Mouse (Mus musculus) c-Kit-positive CD71-negative TER-119-negative erythroid progenitor cells, embryonic 14.5 days (primary cell): Measurements from ENCODE around the gene Nqo1.

Experiments used
- DNase-seq: peaks from one replicate; pipeline ENCODE4 v3.0.0-alpha.2; 2013; ENCODE audit warnings: low read depth

Nqo1 gene

DNA sequence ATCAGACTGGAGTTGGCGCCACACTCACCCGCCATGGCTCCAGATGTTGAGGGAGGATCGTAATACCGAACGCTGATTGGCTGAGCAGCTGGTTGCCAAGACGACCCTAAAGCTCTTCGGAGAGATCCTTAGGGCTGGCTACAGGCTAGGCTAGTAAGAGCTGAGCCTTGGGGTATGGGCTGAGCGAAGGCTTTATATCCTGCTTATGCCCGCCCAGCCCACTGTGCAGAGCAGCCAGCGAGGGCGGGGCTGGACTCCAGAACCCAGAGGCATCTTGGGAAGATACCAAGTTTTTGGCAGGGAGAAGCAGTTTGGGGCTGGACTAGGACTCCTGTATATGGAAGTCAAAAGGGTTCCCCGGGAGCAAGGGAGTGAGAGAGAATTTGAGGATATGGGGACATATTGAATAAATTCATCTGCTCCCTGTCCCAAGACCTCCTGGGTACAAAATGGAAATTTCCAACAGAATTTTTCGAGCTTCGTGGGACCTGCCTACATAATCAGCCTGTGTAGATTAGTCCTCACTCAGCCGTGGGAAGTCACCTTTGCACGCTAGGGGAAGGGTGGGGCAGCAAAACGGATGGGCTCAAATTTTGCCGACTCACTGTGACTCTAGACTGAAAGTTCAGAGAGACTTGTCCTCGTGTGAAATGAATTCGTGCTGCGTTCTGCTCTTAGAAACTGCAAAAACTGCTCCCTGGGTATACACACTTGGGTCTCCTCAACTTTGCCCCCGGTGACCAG is at the start of gene Nqo1:
Nqo1 (minus strand) TSS at position 169 of the 744 bp plus-strand sequence.
- DNase-seq, result peak; percentile 62

DNA sequence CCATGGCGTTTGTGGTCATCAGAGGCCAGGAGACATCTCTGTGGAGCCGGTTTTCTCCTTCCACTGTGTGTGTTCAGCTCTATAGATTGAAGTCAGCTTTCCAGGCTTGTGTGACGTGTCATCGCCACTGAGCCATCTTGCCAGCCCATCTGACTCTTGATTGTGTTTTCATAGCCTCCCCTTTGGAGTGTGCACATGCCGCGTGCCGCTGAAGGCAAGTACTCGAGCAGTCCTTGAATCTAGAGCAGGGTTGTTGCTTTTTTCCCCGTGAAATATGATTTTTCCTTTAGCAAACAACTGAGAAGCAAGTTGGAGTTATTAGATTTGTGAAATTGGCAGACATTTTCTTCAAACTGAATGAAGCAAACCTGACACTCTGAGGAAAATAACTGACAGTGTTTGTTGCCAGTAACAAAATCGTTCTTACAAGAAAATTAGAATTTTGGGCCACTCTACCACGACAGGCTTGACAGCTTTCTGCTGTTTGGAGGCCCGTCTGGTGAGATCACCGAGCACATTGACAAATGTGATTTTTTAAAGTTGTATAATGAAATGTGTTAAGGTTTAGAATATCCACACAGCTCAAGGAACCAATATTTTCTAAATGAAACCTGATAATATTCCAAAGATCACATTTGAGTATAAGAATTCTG is 48.5 kb upstream of the Nqo1 start:
- no peak for DNase-seq

DNA sequence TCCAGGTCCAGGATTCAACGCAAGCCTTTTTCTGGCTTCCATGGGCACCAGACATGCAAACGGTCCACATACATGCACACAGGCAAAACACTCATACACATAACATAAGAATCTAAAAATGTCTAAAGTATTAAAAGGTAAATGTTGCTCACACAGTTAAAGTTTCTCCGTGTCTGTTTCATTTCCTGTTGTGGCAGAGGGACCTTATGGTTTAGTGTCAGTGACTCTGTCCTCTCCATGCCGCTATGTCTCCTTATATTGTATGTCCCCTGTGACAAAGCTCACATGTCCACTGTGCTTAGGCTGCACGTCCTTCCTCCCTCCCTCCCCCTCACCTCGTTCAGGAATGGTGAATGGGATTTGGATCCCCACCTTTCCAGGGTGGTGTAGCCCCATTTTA is 46.6 kb upstream of the Nqo1 start:
- DNase-seq, result no peak

DNA sequence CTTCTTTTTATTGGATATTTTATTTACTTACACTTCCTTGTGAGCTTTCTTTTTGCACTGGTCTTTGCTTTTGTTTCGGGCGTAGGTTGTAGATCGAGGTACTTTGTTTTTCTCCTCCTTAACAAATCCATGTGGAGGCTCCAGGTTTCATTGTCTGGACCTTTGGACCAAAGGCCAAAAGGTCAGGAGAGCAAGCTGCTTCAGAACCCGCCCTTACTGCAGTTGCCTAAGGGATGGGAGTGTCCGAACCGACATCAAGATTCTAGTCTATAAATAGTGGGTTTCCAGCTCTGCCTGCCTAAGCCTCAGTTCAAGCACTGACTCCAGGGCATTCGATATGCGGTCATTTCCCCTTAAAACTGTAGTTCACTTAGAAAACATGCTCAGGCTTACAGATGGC is 46.1 kb upstream of the Nqo1 start:
- no peak for DNase-seq

DNA sequence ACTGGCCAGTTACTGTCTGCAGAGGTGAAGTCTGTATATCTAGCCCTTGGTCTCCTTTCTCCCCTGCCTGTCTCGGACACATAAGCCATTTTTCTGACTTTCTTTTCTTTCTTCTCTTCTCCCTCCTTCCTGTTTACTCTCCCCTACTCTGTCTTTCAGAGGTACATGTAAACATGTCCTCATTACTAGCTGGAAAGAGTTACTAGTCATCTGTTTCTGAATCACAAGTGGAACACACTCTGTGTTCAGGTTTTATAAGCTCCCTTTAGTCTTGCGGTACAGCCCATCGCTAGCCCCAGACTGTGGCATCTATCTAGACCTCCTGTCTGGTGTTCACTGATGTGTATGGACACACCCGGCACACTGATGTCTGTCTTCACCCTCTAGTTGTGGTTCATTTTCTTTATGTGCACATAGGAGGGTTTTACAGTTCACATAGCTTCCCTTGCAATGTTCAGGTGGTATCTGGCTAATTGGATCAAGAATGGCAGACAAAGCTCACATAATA is 45.4 kb upstream of the Nqo1 start:
- DNase-seq, result no peak

DNA sequence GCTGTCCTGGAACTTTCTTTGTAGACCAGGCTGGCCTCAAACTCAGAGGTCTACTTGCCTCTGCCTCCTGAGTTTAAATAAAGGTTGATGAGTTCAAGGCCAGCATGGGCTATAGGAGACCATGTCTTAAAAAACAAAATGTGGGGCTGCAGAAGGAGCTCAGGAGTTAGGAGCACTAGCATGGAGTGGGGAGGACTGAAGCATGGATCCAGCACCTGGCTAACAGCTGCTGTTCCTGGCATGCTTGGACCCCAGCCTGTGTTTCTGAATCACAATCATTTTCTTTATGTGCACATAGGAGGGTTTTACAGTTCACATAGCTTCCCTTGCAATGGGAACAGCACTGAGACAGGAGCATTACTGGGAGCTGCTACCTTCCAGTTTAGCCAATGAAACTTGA is 44.7 kb upstream of the Nqo1 start:
- DNase-seq, result no peak

DNA sequence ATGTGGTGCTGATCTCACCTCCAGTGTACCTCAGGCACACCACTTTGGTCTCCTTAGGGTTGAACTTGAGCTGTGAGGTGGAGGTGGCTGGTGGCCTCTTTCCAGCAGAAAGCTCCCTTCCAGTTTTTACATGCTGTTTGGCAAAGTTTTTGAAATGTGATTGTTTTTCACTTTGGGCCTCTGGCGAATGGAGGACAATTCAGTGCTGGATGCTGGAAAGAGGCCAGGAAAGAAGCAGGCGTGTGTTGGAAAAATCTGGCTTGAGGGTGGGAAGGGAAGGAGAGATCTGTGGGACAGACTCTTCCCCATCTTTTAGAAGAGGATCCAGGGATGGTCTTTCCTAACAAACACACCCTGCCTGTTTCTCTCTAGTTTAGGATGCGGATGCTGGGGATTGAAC is 41.6 kb upstream of the Nqo1 start:
- DNase-seq, result no peak

DNA sequence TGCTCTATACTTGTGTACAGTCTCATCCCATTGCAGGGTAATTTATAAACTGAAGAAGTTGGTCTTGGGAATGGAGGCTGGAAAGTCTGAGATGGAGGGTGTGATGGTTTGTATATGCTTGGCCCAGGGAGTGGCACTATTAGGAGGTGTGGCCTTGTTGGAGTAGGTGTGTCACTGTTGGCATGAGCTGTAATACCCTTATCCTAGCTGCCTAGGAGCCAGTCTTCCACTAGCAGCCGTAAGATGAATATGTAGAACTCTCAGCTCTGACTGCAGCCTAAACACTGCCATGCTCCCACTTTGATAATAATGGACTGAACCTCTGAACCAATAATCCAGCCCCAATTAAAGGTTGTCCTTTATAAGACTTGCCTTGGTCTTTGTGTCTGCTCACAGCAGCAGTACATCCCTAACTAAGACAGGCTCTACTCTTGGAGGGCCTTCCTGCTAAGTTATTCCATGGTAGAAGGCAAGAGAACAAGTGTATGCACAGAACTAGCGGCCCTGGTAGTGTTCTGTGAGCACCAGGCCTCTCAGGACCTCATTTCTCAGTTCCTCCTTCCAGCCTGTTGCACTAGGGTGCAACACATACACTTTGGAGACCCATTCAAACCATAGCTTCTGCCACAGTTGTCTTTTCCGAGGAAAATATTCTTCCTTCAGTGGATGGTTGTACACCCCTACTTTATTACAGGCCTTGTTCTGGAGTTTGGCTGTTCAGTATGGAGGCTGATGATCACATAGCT is 37.0 kb upstream of the Nqo1 start:
- no peak for DNase-seq

DNA sequence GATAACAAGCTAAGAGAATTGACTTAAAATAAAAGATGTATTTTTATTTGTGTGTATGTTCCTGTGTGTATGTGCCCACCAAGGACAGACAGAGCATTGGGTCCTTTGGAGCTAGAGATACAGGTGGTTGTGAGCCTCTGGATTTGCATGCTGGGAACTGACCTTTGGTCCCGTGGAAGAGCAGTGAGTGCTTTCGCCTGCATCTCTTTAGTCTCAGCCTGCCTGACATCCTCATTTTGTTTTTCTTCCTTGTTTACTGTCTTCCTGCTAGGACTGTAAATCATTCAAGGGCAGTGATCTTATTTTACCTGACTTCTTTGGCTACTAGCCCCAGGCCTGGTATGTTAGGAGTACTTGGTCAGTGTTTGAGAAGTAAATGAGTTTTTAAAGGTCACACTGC is 34.7 kb upstream of the Nqo1 start:
- DNase-seq, result no peak

DNA sequence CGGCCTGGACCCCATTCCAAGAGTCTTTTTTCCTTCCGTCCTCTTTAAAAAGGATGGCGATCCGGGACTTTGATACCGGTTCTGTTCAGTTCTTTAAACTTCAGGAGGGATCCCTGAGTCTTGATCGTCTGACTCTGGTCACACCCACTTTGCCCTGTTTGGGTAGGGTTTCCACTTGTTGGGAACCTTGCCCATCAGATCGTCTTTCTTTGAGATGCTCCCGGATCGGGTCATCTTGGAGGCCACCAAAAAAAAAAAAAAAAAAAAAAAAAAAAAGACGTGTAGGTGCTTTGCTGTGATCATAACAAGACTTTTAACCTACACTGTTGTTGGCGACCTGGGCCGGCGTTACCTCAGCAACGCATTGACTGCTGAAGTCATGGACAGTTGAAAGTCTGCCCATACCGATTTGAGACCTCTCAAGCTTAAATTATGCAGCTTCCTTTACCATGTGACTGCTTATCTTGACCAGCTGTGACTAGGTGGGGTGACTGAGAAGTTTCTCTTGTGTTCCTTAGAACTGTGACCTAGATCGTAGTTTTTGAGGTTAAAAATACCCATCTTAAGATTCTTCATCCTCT is 33.9 kb upstream of the Nqo1 start:
- DNase-seq, result no peak

DNA sequence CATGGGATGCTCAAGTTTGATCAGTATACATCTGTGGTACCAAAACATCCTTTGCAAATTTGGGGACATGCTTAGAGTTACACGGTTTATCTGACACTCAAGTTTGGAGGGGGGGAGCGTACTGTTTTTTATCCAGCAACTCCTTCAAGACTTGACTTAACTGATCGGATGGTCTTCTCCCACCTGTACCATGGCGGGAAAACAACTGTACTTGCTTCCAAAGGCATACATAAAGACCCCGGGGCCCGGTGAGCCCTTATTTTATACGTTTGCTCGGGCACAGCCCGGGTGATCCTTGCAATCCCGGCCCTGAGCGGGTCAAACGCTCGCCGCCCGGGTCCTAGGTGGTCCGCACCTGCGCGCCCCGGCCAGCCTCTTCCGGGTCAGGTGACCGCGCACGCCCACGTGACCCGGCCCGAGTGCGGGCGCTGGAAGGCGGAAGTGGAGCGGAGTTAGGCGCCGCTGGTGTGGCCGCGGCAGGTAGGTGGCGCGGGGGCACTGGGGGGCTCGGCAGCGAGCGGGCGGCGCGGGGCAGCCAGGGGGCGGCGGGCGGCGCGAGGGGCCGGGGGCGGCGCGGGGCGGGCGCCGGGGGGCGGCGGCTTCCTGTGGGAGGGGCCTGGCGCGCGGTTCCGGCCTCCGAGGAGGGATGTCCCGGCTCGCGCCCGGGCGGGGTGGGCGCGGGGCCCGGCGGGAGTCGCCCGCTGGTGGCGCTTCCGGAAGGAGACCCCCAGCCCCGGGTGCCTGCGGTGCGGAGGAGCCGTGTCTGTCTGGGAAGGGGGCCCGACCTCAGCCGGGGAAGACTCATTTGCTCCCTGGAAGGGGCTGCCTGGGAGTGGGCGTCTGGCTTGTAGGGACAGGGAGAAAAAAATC is 33.2 kb upstream of the Nqo1 start, which contains the start of gene Wwp2:
Wwp2 (plus strand) TSS at position 404 of the 870 bp plus-strand sequence.
- DNase-seq, result no peak

DNA sequence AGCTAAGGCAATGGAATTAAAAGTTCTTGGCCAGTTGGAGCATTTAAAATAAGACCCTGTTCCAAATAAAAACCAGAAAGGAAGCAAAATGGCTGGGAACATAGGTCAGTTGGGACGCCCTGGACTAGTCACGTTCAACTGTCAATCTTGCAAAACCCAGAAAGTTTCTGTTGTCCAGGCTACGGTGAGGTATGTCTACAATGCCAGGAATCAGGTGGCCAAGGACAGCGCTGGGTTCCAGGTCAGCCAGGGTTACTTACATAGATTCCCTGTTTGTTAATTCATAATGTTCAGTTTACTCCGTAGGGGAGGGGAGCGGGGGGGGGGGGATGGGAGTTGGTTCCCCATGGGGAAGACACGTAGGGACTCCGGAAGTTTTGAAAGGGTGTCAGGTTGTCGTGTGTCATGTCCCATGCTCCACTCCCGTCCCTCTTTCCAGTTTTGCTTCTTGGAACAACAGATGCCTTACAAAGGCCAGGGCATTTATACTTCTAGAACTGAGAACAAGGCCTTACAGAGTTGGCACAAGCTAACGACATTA is 32.5 kb upstream of the Nqo1 start:
- no peak for DNase-seq

DNA sequence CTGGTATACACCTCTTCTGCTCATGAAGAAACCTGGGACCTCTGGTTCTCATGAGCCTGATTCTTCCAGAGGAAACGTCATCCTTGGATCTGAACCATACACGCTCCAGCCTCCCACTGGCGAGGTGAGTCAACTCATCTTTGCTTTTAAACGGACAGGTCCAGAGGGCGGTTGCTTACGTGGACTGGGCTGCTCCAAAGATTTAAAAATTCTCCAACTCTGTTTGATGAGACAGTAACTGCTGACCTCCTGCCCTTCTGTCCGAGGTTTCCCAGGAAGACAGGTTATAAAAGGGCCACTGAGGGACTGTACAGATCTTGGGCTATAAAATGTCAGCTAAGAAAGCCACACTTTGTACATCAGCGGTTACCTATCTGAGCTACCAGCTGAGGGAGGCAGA is 27.8 kb upstream of the Nqo1 start:
- no peak for DNase-seq

DNA sequence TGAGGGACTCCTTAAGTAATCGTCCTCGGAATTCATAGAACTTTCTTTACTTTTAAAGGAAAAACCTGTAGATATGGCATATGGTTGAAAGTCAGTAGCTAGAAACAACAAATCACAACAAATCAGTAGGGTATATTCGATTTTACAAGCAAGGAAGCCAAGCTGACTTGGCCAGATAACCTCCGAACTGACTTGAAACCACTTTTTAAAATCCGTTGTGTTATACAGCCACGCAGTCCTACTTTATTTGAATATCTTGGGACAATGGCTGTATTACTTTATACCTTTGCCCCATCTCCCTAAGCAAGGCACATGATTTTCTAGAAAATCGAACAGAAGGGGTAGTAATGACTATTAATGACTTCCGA is 22.2 kb upstream of the Nqo1 start:
- no peak for DNase-seq

DNA sequence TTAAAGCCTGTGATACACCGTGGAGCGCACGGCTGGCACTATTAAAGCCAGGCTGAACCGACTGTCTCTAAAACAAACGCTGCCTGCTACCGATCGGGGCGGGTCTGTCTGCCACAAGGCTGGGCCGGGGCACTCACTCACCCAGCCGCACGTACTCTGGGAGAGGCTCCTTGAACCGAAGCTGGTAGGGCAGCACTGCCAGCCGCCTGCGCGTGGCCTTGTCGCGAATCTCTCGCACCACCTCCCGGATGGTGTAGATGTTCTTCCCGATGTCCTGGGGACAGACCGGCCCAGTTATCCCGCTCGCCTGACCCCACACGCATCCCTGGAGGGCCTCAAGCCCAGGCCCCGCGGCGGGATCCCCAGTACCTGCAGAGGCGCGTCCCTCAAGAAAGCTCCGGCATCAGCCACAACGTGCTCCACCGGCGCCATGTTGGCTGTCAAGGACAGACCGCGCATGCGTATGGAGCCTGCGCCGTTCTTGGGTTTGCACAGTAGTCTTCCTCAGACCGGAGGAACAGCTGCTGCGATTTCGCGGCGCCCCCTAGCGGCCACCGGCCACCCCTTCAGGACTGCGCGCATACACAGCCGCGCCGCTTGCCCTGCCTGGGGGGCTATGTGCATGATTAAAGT is 21.7 kb upstream of the Nqo1 start, which contains the start of gene Nob1:
Nob1 (minus strand) TSS at position 455 of the 633 bp plus-strand sequence.
- peak; percentile 98 for DNase-seq

DNA sequence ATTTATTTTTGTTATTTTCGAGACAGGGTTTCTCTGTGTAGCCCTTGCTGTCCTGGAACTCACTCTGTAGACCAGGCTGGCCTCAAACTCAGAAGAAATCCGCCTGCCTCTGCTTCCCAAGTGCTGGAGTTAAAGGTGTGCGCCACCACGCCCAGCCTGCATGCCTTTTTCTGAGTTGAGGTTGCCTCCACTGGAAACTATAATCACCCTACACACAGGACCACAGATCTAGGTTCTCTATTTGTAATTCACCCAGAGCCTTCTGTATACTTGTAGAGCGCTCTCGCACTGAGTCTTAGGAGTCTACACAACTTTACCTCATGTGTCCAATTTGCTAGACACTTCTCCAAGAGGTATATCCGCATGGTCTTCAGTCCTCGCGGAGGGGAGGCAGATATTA is 21.2 kb upstream of the Nqo1 start:
- no peak for DNase-seq

DNA sequence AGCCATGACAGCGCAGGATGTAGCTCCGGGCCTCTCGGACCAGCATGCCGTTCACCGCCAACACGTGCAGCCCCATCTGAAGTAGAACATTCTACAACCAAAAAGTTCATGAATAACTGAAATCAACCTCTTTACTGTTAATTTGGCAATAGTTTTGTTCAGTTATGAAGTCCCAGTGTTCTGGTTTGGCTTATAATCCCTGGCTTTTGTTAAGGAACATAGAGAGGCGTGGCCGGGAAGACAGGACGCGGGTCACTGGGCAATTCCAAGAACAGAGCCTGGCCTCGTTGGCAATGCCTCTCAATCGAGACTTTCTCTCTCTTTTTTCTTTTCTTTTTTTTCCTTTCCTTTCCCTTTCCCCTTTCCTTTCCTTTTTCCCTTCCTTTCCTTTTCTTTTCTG is 14.0 kb upstream of the Nqo1 start:
- DNase-seq, result no peak

DNA sequence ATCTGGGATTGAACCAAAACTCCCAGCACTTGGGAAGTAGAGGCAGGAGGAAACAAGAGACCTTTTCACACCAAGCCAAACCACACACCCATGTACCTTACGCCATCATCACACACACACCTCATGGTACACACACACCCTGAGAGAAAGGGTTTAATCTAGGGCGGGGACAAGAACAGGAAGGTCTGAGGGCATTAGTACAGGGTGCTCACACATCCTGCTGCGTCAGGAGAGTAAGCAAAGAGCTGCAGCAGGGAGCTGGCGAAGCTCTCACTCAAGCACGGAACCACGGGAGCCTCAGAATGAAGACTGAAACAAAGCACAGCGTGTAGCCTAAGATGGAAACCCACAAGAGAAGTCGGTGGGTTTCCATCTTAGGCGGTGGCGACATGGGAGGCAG is 10.9 kb upstream of the Nqo1 start:
- no peak for DNase-seq

DNA sequence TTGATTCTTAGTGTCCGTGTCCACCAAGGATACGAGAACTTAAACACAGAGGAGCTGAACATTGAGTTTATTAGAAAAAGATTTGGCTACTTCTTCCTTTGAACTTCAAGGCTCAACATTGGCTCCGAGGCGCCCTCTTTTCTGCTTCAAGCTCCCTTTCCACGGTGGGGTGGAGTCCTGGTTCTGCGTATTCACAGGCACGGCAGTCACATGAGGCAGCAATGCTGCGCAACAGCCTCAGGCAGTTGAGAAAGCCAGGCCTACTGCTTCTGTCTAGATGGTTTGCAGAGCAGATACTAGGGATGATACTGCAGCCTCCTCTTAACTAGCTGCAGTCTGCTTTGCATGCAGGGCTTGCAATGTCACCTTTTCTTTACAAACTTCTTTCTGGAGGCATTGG is 9.5 kb upstream of the Nqo1 start:
- no peak for DNase-seq

DNA sequence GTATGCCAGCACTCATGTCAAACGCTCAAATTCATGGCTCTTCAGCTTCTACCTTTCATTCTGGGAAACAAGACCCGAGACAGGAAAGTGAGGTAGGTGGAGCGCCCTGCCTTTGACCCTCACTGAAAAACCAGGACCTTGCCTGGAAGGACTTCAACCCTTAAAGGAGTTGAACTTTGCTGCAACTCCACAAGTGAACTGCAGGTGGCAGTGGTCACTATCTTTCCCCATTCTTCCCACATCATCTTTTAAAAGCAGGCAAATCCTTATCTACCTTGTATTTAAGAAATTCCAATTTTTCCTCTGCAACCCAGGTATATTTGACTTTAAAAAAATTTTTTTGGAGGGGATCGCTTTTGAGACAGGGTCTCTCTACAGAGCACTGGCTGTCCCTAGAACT is 8.4 kb upstream of the Nqo1 start:
- no peak for DNase-seq

DNA sequence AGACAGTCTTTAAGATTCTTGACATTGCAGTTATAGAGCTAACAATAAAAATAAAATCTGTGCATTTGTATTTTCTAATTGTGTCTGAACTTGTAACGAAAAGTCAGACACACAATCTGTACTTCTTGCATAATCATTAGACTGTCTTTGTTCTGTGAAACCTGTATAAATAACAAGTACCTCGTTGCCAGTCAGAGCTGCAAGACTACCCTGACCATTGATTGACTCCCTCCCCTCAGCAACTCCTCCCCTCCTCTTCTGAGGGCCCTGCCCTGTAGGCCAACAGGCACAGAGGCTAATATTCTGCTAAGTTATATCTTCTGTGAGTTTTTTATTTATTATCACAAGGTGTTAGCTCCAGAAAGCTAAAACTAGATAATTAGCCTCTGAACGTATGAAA is 2.9 kb upstream of the Nqo1 start:
- no peak for DNase-seq
